Mouse (Mus musculus) thymus, adult 2 months (tissue): Measurements from ENCODE around the gene Fibin.

Experiments used
- CTCF ChIP-seq: fragments of 200-500 bp; IDR thresholded peaks from 2 replicates; pipeline ENCODE4 v1.5.1; 2012; ENCODE audit warnings: mild to moderate bottlenecking, control low read depth, low read length, moderate library complexity, borderline replicate concordance; ENCODE audit not compliant: control insufficient read depth, poor library complexity, insufficient read depth; ENCODE audit errors: extremely low read depth
- POLR2A ChIP-seq: fragments of 200-500 bp; IDR thresholded peaks from 2 replicates; pipeline ENCODE4 v1.6.1; 2012; ENCODE audit warnings: mild to moderate bottlenecking, low read length, control low read depth, moderate library complexity; ENCODE audit not compliant: control insufficient read depth, poor library complexity, insufficient read depth; ENCODE audit errors: extremely low read depth

DNA sequence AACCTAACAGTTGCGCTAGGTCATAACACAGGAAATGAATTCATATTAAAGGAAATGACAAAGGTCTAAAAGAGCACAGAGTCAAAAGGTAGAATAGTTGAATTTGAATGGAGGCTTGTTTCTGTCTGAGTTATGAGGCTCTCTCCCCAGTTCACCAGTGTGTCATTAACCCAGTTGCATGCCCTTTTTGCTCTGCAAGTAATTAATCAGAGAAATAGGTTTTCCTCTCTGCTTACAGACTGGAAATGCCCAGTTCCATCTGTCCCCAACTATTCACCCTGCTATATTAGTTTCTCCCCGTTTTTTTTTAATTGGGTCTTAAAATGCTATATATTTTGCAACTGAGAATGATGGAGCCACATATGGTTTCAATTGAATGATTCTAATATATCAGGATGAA is 16.8 kb upstream of the Fibin start:
- no peak for TF ChIP-seq POLR2A
- TF ChIP-seq CTCF: no peak
